Mouse (Mus musculus) heart, postnatal 4 days (tissue): ENCODE data around the gene Plekha1. TPM values are rescaled to one million over a fixed set of nuclear protein-coding genes. Genes with fewer than 3 reads are reported as not detected.

Experiments
- DNase-seq: peaks from one replicate; pipeline ENCODE4 v3.0.0; 2021
- total RNA-seq, 2 experiments: library from RNA; stranded (reverse); gene quantifications; 2 replicates each; pipeline ENCODE4 v1.2.3; 2021

The Plekha1 gene
- total RNA-seq, 2 experiments from 2014 or later: 60.1 TPM

DNA sequence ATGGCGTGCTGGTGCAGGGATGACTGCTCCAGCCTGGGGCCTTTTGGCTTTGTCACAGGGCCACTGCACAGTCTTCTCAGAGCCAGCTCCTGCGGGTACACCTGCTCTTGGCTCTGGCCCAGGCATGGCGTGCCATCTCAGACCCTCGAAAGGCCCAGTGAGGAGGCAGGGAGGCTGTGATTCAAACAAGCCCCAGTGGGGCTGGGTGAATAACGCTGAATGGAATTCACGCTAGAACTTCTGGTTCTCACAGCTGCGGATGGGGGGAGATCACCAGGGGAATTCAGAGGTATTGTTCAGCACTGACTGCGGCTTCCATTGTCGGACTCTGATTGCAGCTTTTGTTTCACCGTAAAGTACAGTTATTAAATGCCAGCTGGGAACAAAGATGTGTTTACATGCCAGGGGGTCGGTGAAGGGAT lies 4.8 kb upstream of the Plekha1 start:
- DNase-seq: peak; percentile 23

DNA sequence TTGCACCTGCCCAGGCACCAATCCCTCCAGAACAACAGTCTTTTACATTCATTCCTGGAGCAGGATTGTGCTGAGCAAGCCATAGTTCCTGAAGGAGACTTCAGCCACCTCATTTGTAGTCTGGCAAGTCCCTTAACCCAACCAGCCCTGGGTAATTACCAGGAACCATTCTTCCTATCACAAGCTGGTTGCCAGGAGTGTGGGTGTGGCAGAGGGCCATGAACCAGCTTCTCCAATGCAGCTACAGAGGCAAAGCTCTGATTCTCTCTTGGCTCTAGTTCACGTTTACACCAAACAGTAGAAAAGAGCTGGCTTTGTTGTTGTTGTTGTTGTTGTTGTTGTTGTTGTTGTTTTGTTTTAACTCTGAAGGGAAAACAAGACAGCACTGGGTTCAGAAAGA lies 3.1 kb upstream of the Plekha1 start:
- no peak for DNase-seq

DNA sequence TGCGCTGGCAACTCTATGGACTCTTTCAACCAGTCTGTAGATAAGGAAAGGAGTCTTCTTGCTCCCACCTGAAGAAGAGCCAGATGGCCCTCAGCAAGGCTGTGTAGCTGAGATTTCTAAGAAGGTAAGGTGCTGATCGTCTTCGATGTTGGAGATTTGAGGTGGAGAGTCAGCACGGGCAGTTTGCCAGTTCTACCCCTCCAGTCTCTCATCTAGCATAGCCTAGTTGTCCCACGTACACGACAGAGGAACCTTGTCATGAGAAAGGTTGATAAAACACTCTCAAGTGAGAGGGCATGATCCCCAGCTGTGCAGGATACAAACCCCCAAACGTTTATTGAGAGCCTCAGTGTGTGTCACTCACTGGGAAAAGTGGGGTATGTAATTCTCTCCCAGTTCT lies 845 bp upstream of the Plekha1 start:
- no peak for DNase-seq

DNA sequence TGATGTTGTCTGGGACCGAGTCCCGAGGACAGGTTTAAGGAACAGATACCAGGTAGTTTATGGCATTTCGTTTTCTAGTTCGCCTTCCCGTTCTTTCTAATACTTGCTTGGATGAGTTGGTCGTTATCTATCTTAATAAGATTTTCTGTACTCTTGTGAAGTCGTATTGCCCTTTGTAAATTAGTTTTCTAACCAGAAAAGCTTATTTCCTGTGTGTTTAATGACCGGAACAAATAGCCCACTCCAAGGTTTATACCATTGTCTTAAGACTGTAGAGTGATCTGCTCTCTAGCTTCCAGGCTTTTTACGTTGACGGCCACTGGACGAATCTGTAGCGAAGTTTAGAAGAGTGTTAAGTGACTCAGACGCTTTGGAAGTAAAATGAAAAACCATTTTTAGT lies 1.1 kb downstream of the Plekha1 start:
- DNase-seq: no peak

DNA sequence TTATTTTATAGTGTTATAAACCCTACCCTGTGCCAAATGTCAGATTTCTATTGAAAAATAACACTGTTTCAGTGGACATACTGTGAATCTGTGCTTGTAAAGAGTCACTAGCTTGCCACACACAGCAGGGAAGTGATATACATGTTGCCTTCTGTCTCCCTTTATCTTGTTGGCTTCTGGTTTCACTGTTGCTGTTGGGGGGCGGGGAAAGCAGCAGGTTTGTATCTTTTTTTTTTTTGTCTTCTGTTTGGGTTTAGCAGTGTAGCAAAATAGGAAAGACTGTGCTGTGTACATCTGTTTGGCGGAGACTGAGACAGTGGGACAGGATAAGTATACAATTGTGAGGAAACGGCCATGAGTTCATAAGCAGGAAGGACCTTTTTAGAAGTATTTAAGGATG lies 1.7 kb downstream of the Plekha1 start:
- DNase-seq: no peak

DNA sequence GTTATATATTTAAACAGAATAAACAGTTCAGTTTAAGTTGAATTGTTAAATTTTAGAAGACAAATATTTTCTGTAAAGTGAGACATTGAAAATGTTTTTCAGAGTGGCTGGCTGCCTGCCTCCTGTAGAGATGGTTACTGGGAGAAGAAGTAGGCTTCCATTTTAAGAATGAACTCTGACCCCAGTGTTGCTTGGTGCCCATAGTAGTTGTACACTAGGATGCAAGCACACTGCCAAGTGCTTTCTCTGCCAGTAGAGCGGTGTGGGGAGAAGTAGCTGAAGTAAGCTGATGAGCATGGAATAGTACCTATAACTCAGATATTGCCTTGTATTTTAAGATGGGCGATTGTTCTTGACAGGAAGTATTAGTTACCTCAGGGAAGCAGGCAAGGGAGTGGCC lies 18.6 kb downstream of the Plekha1 start:
- no peak for DNase-seq

DNA sequence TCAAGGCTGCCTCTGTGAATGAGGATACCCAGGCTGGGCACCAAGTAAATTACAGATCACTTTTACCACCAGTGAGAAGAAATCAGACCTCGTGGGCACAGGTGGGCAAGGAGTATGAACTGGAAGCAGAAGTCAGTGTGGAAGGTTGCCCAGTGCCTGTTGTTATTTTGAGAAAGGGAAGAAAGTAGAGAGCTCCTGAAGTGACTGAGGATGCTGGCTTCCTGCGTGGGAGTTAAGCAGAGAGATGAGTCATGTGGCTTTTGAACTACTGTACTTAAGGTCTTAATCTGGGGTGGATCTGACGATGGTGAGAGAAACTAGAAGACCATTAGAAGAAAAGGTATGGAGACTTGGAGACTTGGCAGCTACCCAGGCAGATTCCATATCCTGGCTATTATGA lies 20.7 kb downstream of the Plekha1 start:
- DNase-seq: no peak

DNA sequence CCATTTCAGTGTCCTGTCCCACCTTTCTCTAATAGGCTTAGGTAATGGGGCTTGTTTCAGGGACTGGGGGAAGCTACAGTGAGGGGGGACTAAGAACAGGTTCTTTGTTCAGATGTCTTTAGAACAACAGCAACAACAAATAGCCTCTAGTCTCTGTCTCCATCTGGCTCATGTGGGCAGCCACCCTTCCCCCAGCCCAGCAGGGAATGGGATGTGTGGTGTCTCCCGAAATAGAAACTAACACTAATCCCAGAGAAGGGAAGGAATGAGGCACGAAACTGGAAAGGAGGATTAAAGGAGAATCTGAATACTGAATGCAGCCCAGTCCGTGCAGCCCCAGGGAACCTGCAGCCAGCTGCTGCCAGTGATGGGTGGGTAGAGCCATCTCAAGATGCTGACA lies 22.4 kb downstream of the Plekha1 start:
- peak; percentile 36 for DNase-seq

DNA sequence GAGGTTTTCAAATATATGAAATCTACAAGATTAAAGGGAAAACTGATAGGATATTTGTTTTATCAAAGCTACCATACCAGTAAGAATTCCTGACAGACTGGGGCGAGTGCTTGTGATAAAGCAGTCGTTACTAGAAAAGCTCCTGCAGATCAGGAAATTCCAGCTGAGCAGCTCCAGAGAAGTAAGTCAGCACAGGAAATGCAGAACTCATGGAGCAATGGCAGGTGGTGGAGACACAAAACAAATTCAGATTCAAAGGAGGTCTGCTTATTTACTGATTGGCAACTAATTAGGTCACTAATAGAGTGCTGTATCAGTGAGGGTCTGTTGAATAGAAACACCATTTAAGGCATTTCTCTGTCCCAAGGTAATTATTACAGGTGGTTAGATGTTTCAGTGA lies 25.3 kb downstream of the Plekha1 start:
- no peak for DNase-seq

DNA sequence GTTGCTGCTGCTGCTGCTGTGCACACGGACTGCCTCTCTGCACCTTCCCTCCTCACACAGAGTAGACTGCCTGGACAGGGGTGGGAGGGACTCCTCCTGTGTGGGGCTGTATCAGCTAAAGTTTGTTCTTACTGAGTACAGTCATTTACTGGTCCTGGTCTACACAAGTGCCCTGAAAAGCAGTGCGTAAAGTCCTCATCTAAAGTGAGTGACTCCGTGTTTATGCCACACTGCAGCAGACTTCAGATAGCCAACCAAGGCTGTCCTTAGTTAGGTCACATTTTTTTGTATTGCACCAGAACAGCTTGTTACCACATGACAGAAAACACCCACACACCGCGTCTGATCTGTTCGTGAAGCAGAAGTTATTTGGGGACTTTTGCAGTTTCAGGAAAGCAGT lies 27.4 kb downstream of the Plekha1 start:
- DNase-seq: no peak

DNA sequence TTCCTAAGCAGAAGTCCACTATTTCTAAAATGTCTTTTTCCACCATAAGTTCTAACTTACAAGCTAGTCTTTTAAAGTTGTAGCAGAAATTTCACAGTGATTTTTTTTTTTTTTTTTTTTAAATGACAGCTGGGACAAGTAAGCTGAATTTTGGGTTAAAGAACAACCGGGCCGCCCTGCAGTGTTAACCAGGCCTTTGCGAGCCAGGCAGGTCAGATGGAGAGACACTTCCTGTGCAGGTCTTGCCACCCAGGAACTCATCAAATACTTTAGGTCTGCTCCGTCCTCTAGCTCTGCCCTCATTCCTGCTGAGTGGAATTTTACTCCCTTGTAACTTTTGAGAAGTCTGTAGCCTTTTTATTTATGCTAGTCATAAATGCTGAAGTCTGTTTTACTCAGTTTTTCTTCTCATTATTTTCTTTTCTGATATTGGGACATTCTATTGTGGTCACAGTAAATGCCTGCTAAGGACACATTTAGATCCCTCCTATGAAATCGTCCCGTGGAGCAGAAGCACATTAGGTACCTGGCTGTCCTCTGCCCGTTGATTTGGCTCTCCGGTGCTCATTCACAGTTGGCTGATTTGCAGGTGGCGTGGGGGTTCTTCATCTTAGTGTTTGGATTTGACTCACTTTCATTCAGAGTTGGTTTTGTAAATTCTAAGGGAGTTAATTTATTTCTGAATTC lies 29.5 kb downstream of the Plekha1 start:
- DNase-seq: no peak

DNA sequence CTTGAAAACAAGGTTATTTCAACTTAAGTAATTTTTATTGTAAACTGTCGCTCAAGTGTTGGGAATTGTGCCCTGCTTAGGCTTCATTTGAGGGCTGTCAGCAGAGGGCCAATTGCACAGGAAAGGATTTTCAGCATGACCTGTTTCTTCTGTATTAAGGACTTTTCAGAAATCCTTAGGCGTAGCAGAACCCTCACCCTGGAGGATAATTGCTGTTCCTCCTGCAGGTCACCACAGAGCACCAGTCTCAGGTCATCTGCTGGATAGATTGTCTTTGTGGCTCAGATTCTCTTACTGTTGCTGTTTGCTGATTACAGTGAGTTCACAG lies 30.0 kb downstream of the Plekha1 start:
- no peak for DNase-seq

DNA sequence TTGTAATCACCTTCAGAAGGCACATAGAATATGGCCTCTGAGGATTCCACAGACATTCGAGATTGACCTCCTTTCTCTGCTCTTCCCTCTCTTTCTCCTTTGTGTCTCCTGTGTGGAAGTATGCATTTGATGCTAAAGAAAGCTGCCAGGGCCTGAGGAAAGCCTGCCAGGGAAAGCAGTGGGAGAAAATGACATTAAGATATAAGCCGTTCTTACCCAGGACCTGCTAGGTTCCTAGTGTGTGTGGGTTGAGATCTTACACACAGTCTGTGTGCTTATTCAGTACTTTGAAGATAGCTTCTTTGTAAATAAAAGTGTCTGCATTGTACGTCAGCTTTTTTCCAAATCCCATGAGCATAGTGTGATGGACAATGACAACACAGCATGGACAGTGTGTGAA lies 30.5 kb downstream of the Plekha1 start:
- DNase-seq: no peak

DNA sequence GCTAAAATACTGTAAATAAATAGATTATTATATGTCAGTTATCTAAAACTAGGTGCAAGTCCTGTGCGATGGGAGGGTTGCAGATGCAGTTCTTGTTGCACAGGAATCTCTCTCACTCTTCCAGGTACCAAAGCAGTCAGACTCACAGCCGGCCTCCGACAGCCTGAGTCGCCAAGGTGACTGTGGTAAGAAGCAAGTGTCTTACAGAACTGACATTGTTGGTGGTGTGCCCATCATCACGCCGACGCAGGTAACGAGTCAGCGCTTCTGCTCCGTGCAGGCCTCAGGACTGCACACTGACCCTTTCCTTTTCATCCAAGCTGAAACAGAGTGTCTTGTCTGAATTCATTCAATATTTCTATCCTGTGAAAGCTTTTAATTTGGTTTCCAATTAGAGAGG lies 31.6 kb downstream of the Plekha1 start:
- DNase-seq: no peak

DNA sequence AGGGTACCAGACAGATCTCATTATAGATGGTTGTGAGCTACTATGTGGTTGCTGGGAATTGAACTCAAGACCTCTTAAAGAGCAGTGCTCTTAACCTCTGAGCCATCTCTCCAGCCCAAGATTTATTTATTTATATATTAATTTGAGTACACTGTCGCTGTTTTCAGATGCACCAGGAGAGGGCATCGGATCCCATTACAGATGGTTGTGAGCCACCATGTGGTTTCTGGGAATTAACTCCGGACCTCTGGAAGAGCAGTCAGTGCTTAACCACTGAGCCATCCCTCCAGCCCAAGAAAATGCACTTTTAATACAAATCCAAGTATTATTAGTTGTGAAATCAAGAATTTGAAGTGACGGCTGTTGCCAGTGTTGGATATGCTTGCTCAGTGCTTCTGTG lies 32.8 kb downstream of the Plekha1 start:
- peak; percentile 43 for DNase-seq

DNA sequence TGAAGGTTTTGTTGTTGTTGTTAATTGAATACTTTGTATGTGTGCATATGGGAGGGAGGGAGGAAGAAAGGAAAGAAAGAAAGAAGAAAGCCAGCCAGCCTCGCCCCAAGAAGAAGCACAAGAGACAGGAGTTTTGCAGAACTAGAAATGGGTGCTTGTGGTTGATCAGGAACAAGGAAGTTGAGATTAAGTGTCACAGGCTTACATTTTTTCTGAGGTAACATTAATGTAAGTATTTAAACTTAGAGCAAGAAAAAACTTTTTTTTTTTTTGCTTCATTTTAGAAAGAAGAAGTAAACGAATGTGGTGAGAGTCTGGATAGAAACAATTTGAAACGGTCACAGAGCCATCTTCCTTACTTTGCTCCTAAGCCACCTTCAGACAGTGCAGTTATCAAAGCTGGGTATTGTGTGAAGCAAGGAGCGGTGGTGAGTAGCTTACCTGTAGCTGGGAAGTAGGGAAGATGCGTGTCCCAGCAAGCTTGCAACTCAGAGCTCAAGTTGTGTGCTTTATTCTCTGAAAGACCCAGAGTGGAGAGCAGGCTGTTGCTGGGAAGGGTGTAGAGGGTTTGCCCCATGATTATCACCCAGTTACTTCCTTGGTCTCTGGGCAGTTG lies 34.8 kb downstream of the Plekha1 start:
- DNase-seq: no peak

DNA sequence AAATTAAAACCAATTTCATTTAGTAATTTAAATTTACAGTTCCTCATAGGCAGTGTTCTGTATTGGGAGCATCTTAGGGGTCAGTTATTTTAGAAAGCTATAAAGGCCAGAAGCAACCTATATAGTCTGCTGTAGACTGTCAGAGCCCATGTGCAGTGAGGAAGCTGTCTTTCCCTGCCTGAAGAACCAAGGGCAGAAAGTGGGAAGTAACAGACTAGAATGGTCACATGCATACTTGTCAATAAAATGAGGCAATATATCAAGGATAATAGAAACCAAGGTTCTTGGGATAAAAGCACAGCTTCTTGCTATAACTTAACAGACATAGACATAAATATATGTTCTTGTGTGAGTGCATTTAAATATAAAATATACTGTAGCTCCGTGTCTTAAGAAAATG lies 37.4 kb downstream of the Plekha1 start:
- DNase-seq: no peak

DNA sequence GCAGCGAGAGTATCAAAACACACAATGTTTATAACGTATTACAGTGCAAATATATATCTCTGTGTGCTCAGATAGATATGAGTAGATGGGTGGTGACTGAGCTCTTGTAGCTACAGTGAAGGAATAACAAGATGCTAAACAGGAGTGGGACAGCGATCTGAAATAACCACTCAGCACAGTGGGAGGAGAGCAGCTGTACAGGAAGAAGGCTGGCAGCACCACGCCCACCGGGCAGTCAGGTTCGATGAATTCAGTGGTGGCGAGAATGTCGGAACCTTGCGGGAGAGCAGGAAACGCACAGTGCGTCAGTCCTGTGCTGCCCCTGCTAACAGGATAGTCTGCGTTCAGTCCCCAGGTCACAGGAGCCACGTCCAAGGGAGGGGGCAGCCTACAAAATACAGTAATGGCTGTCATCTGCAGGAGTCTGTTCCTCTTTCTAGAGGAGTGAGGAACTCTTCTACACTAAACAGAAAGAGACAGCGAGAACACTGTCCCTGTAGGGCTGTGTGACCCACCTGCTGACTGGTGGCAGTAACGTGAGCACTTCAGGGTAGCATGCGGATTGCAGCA lies 38.0 kb downstream of the Plekha1 start:
- no peak for DNase-seq

DNA sequence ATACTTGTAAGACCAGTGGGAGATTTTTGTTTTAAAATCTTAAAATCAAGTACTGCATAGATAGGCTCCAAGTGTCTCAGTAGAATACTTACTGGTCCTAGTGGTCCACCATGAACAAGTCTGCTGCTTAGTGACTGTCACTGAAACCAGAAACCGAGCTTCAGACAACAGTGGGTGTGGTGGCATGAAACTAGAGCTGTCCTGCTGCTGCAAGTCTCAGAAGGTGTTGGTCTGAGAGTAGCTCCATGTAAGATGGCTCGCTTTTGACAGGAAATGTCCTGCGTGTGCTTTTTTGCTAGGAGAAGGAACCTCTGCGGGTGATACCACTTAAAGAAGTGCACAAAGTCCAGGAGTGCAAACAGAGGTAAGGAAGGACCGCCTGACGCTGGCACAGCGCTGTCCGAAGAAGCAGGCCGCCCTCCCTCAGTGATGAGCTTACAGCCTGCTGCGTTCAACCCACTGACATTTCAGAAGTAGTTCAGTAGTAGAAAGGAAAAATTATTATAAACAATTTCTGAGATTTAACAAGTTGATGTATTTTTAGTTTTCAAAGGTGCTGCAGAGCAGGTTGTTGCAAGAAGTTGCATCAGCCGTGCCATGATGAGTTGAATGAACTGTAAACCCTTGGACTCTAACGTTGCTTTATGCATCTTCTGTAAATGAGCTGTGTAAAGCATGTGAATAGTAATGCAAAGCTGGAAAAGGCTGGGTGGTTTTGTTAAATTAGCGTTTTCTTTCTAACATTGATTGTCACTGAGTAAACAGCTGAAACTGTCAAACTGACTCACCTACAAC lies 39.2 kb downstream of the Plekha1 start:
- DNase-seq: no peak

DNA sequence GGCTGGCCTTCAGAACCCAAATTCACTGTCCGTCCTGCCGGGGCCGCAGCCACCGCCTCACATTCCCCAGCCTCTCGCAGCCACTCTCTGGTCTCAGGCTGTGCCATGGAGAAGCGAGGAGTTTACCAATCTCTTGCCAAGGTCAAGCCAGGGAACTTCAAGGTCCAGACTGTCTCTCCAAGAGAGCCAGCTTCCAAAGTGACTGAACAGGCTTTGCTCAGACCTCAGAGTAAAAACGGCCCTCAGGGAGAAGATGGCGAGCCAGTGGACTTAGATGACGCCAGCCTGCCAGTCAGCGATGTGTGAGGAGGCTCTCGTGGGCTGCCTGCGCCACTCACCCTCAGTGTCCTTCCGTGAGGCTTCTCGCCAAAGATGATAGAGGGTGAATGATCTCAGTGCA lies 45.3 kb downstream of the Plekha1 start:
- DNase-seq: no peak

DNA sequence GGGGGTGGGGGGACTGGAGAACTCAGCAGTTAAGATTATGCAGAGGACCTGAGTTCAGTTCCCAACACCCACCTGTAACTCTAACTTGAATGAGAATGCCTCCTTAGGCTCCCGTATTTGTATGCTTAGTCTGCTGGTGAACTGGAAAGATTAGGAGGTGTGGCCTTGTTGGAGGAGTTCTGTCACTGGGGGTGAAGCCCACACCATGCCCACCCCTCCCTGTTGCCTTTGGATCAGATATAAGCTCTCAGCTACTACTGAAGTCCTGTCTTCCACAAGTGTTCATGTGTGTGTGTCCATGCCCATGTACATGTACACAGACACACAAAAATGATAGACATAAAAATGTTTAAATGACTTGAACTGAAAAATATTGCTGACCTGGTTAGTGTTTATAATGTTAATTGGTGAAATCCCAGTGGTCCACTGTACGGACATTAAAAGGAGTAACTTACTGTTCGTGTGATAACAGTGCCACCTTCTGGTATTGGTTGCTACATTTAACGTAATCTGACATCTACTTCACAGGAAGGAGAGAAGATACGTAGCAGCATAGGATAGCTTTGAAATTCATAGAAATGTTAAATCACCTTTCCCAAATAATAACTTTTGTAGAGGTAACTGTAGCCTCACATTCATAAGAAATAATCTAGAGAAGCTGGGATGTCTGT lies 49.3 kb downstream of the Plekha1 start:
- DNase-seq: peak; percentile 34

DNA sequence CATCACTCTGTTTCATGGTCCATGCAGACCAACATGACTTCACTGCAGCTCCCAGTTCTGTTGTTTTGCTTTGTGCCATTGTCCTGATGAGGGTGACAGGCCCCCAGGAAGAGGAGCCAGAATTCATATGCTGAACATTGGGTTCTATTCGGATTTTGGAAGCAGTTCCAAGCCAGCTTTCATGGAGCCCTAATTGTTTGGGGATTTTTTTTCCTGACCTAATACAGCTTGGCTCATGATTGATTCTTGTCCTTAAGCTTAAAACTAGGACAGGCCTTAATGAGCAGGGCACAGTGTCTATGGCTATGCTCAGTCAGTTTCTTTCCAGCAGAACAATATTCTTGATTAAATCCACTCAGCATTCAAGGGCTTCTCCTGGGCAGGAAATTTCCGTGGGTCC lies 52.7 kb downstream of the Plekha1 start:
- DNase-seq: no peak
